Mouse (Mus musculus) lung, embryonic 16.5 days (tissue): ENCODE data around the gene Syt16. TPM values are rescaled to one million over a fixed set of nuclear protein-coding genes. Genes with fewer than 3 reads are reported as not detected.

Experiments
- ATAC-seq: fragments of 200-750 bp; cut with Nextera tagmentation; 2 replicates; pipeline ENCODE4 v1.8.0; 2017; ENCODE audit warnings: low read depth, mild to moderate bottlenecking, moderate library complexity
- H3K27ac ChIP-seq: fragments of 300-500 bp; sonication (generic); 2 replicates; pipeline ENCODE4 v1.5.1; 2014; ENCODE audit warnings: mild to moderate bottlenecking, control low read depth, low read length
- H3K27me3 ChIP-seq: fragments of 300-500 bp; sonication (generic); 2 replicates; pipeline ENCODE4 v1.6.1; 2014; ENCODE audit warnings: low read depth, low read length, mixed read lengths; ENCODE audit not compliant: control insufficient read depth, insufficient read depth
- H3K36me3 ChIP-seq: fragments of 300-500 bp; sonication (generic); 2 replicates; pipeline ENCODE4 v1.6.1; 2014; ENCODE audit warnings: low read length; ENCODE audit not compliant: control insufficient read depth, insufficient read depth
- H3K4me1 ChIP-seq: fragments of 300-500 bp; sonication (generic); replicated peaks from 2 replicates; pipeline ENCODE4 v1.6.1; 2014; ENCODE audit warnings: low read length, mixed read lengths; ENCODE audit not compliant: control insufficient read depth, insufficient read depth
- H3K4me2 ChIP-seq: fragments of 300-500 bp; sonication (generic); 2 replicates; pipeline ENCODE4 v1.6.1; 2014; ENCODE audit warnings: low read depth, low read length, control low read depth
- H3K4me3 ChIP-seq: fragments of 300-500 bp; sonication (generic); 2 replicates; pipeline ENCODE4 v1.5.1; 2014; ENCODE audit warnings: mild to moderate bottlenecking, low read length, control low read depth
- H3K9ac ChIP-seq: fragments of 300-500 bp; sonication (generic); 2 replicates; pipeline ENCODE4 v1.6.1; 2014; ENCODE audit warnings: low read length, control low read depth
- H3K9me3 ChIP-seq: fragments of 300-500 bp; sonication (generic); 2 replicates; pipeline ENCODE4 v1.6.1; 2016; ENCODE audit warnings: low read length; ENCODE audit not compliant: control insufficient read depth
- WGBS: fragments of 180-500 bp; shearing (Covaris S2); extraction: QIAGEN DNeasy Blood & Tissue Kit; methylation state at CpG from one replicate; pipeline ENCODE4 v1.1.7; 2014; 5-methylcytosine and 5-hydroxymethylcytosine counted together
- polyA plus RNA-seq: library from polyadenylated mRNA; unstranded; fragments of >200 nt; fragmentation: Nextera tagmentation; extraction: Ambion mirVana; gene quantifications from 2 replicates; pipeline ENCODE4 v1.2.1, GENCODE M21; 2015

Gene Syt16
- polyA plus RNA-seq, 1 experiment from 2014 or later: 0.30 TPM

DNA sequence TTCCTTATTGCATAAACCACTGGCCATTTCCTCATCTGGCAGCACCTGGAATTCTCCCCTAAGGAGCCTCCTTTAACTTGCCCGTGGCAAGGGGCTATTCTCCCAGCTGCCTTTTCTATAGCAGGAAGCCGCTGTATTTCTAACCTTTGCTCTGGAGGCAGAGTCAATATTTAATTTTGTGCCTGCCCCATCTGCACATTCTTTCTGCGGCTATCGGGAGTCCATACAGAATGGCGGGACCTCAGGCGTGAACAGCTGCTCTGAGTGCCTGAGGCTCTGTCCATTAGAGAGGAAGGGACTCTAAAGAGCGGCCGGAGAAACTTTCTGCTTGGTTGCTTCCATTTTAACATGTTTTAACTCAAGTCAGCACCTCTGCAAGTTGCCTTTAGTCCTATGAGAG lies 89.6 kb downstream of the Syt16 start:
- H3K4me3 ChIP-seq: no peak overlapping the region
- H3K9ac ChIP-seq: no peak overlapping the region
- no peaks in the 10 kb centered on the region for H3K36me3 ChIP-seq
- H3K9me3 ChIP-seq: no peaks in the 10 kb centered on the region
- 42% methylated on average over 8 of the region's 8 CpGs for WGBS
- no peak overlapping the region for H3K27ac ChIP-seq
- ATAC-seq: no peak
- H3K27me3 ChIP-seq: no peaks in the 10 kb centered on the region
- H3K4me2 ChIP-seq: no peak overlapping the region
- H3K4me1 ChIP-seq: no peaks in the 10 kb centered on the region

GRCm38 (mm10) chr12:74089342-74090131 lies 92.1 kb downstream of the Syt16 start:
- H3K4me2 ChIP-seq: no peak overlapping the region
- WGBS: 73% methylated on average over 1 of the region's 1 CpGs
- ATAC-seq: peak; percentile 41; the same call in 1 of the 2 replicates

DNA sequence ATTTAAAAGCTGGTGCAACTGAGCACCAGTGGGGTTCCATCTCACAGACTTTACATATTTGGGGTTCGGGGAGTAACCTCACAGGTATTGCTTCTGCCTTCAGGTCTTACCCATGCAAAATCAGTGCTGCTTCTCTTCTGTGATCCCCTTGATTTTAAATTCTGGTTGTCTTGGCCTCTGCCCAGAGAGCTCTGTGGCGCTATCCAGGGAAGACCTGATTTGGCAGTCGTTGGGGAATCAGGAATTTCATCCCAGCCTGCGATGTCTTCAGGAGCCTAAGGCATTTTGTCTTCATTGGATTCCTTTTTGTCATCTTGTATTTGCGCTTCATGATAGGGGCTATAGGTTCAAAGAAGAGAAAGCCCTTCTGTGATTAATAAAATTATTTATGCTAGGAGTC lies 95.1 kb downstream of the Syt16 start:
- no peak overlapping the region for H3K4me3 ChIP-seq
- H3K9ac ChIP-seq: no peak overlapping the region
- H3K27ac ChIP-seq: no peak overlapping the region
- H3K4me1 ChIP-seq: no peaks in the 10 kb centered on the region
- H3K27me3 ChIP-seq: no peaks in the 10 kb centered on the region
- ATAC-seq: no peak
- 63% methylated on average over 5 of the region's 5 CpGs for WGBS
- no peak overlapping the region for H3K4me2 ChIP-seq
- H3K36me3 ChIP-seq: no peaks in the 10 kb centered on the region
- H3K9me3 ChIP-seq: no peaks in the 10 kb centered on the region

More at GRCm38 (mm10) chr12:74089342-74090131, 92.1 kb downstream of the Syt16 start:
- H3K27ac ChIP-seq: no peak overlapping the region
- no peaks in the 10 kb centered on the region for H3K27me3 ChIP-seq
- no peak overlapping the region for H3K9ac ChIP-seq
- no peaks in the 10 kb centered on the region for H3K9me3 ChIP-seq
- no peaks in the 10 kb centered on the region for H3K36me3 ChIP-seq
- no peaks in the 10 kb centered on the region for H3K4me1 ChIP-seq
- no peak overlapping the region for H3K4me3 ChIP-seq

DNA sequence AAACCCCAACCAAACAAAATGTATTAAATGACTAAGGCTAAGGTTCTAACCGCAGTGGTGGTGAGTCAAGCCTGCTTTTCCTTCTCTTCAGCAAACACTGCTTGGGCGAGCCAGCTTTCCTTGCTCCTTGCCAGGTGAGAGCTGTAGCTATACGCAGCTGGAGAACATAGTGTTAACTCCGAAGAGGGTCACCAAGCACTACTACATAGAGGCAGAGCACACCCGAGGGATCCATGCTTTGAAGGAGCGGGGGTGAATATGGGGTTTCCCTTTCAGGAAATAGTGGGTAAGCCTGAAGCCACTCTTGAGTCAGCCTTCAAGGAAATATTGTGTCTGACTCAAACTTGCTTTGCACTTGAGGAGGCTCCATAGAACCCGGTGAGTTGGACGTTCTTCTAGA lies 95.6 kb downstream of the Syt16 start:
- 66% methylated on average over 8 of the region's 8 CpGs for WGBS
- H3K9me3 ChIP-seq: no peaks in the 10 kb centered on the region
- H3K4me3 ChIP-seq: no peak overlapping the region
- H3K36me3 ChIP-seq: no peaks in the 10 kb centered on the region
- no peaks in the 10 kb centered on the region for H3K27me3 ChIP-seq
- H3K9ac ChIP-seq: no peak overlapping the region
- H3K4me2 ChIP-seq: no peak overlapping the region
- no peak for ATAC-seq
- H3K27ac ChIP-seq: no peak overlapping the region
- no peaks in the 10 kb centered on the region for H3K4me1 ChIP-seq

GRCm38 (mm10) chr12:74094701-74095100 lies 97.2 kb downstream of the Syt16 start:
- ATAC-seq: no peak
- 68% methylated on average over 5 of the region's 5 CpGs for WGBS
- H3K4me2 ChIP-seq: no peak overlapping the region
- H3K27me3 ChIP-seq: no peaks in the 10 kb centered on the region
- H3K27ac ChIP-seq: no peak overlapping the region
- no peaks in the 10 kb centered on the region for H3K4me1 ChIP-seq
- H3K9ac ChIP-seq: no peak overlapping the region
- no peaks in the 10 kb centered on the region for H3K36me3 ChIP-seq
- no peak overlapping the region for H3K4me3 ChIP-seq
- no peaks in the 10 kb centered on the region for H3K9me3 ChIP-seq

DNA sequence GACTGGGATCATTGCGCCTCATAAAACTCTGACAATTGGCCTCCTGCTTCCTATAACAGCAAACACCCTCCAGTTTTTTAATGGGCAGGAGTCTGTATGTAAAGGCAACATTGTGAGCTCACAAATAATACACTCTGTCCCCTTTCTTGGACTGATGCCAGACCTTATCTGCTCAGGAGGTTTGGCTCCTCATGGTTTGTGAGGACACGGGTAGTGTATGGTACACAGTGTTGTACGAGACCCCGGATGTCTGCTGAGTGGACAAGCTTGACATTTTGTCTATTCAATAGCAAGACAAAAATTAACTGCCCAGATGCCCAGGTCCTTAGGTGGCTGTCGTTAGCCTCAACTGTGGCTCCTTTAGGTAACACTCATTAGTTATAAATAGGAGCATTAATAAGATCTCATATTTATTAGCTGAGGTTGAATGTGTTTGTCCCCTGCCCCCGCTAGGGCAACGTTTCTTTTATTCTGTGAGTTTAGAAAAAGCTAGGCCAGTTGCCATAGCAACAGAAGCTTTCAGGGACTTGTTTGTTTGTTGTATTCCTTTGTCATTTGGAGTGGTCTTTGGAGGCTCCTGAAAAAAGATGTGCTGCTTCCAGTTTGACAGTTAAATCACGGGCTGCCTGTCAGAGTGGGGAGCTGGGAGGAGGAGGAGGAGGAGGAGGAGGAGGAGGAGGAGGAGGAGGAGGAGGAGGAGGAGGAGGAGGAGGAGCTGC lies 101.3 kb downstream of the Syt16 start:
- Histone ChIP-seq H3K27me3 (no peaks in the 10 kb centered on the region), H3K36me3 (no peaks in the 10 kb centered on the region), H3K9ac (no peak overlapping the region), H3K4me1 (no peaks in the 10 kb centered on the region), H3K9me3 (no peaks in the 10 kb centered on the region), H3K27ac (no peak overlapping the region), H3K4me2 (no peak overlapping the region), H3K4me3 (no peak overlapping the region)
- 50% methylated on average over 7 of the region's 8 CpGs for WGBS
- no peak for ATAC-seq

GRCm38 (mm10) chr12:74105811-74106513 lies 108.5 kb downstream of the Syt16 start:
- 67% methylated on average over 6 of the region's 6 CpGs for WGBS
- Histone ChIP-seq H3K4me1 (no peaks in the 10 kb centered on the region), H3K9me3 (no peaks in the 10 kb centered on the region), H3K36me3 (no peaks in the 10 kb centered on the region), H3K9ac (no peak overlapping the region), H3K4me3 (no peak overlapping the region), H3K27me3 (no peaks in the 10 kb centered on the region), H3K4me2 (no peak overlapping the region), H3K27ac (no peak overlapping the region)
- ATAC-seq: no peak

GRCm38 (mm10) chr12:74108663-74109081 lies 111.2 kb downstream of the Syt16 start:
- Histone ChIP-seq H3K9me3 (no peaks in the 10 kb centered on the region), H3K9ac (no peak overlapping the region), H3K27ac (no peak overlapping the region), H3K4me2 (no peak overlapping the region), H3K36me3 (no peaks in the 10 kb centered on the region), H3K27me3 (no peaks in the 10 kb centered on the region), H3K4me1 (no peaks in the 10 kb centered on the region), H3K4me3 (no peak overlapping the region)
- WGBS: 50% methylated on average over 4 of the region's 4 CpGs
- no peak for ATAC-seq

DNA sequence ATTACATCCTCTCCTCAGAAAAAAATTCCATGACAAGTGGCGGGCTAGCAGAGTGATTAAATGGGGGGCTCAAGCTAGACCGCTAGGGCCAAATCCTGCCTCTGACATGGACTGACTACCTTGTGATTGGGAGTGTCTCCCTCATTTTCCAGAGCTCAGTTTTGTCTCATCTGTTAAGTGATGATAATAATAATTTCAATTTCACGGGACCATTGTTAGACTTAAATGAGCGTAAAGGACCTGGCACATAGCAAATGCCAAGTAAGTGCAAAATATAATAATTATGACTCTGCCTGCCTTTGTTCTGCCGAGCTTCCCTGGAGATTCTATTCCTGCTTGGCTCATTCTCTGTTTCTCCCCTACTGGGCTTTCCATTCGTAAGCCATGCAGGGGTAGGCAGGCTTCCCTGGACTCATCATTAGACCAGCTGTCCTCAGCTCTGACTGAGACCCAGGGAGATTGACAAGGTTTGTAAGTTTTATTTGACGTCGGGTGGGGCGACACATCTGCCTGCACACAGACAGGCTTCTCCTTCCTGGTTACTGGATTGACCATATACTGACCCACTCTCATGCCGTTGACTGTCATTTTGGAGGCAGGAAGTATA lies 112.1 kb downstream of the Syt16 start:
- Histone ChIP-seq H3K4me1 (no peaks in the 10 kb centered on the region), H3K27ac (no peak overlapping the region), H3K4me3 (no peak overlapping the region), H3K9me3 (no peaks in the 10 kb centered on the region), H3K4me2 (no peak overlapping the region), H3K27me3 (no peaks in the 10 kb centered on the region), H3K9ac (no peak overlapping the region), H3K36me3 (no peaks in the 10 kb centered on the region)
- ATAC-seq: no peak
- WGBS: 84% methylated on average over 10 of the region's 10 CpGs
